Mouse (Mus musculus) limb, embryonic 14.5 days (tissue): ENCODE data around the gene Tdp2. TPM values are rescaled to one million over a fixed set of nuclear protein-coding genes. Genes with fewer than 3 reads are reported as not detected.

ENCODE experiments used
- ATAC-seq: fragments of 200-750 bp; cut with Nextera tagmentation; 2 replicates; pipeline ENCODE4 v1.8.0; 2017; ENCODE audit warnings: low read depth, moderate number of reproducible peaks, moderate TSS enrichment; ENCODE audit not compliant: low FRiP score
- DNase-seq: peaks from one replicate; pipeline ENCODE4 v3.0.0-alpha.2; 2015; ENCODE audit warnings: low spot score
- H3K27ac ChIP-seq: fragments of 300-500 bp; sonication (generic); replicated peaks from 2 replicates; pipeline ENCODE4 v1.5.1; 2014; ENCODE audit warnings: low read depth, mild to moderate bottlenecking, low read length, moderate library complexity, mixed read lengths
- H3K27me3 ChIP-seq: fragments of 300-500 bp; sonication (generic); 2 replicates; pipeline ENCODE4 v1.6.1; 2014; ENCODE audit warnings: low read length, mixed read lengths; ENCODE audit not compliant: control insufficient read depth, insufficient read depth
- H3K36me3 ChIP-seq: fragments of 300-500 bp; sonication (generic); 2 replicates; pipeline ENCODE4 v1.6.1; 2014; ENCODE audit warnings: mild to moderate bottlenecking, low read length, moderate library complexity, mixed read lengths; ENCODE audit not compliant: control insufficient read depth, insufficient read depth
- H3K4me1 ChIP-seq: fragments of 300-500 bp; sonication (generic); 2 replicates; pipeline ENCODE4 v1.6.1; 2014; ENCODE audit warnings: antibody characterized with exemption, low read length, mixed read lengths; ENCODE audit not compliant: control insufficient read depth, insufficient read depth
- H3K4me2 ChIP-seq: fragments of 300-500 bp; sonication (generic); replicated peaks from 2 replicates; pipeline ENCODE4 v1.6.1; 2014; ENCODE audit warnings: low read depth, mild to moderate bottlenecking, low read length, moderate library complexity; ENCODE audit not compliant: severe bottlenecking
- H3K4me3 ChIP-seq: fragments of 300-500 bp; sonication (generic); replicated peaks from 2 replicates; pipeline ENCODE4 v1.5.1; 2014; ENCODE audit warnings: low read length
- H3K9ac ChIP-seq: fragments of 300-500 bp; sonication (generic); 2 replicates; pipeline ENCODE4 v1.6.1; 2014; ENCODE audit warnings: mild to moderate bottlenecking, low read depth, low read length, moderate library complexity; ENCODE audit not compliant: severe bottlenecking
- H3K9me3 ChIP-seq: fragments of 300-500 bp; sonication (generic); 2 replicates; pipeline ENCODE4 v1.6.1; 2016; ENCODE audit warnings: low read length; ENCODE audit not compliant: control insufficient read depth
- POLR2A ChIP-seq: fragments of 200-500 bp; IDR thresholded peaks from 2 replicates; pipeline ENCODE4 v1.8.0; 2012; ENCODE audit warnings: inconsistent platforms, mild to moderate bottlenecking, moderate library complexity, borderline replicate concordance; ENCODE audit not compliant: insufficient read depth, insufficient read length; ENCODE audit errors: extremely low read depth
- WGBS: fragments of 180-500 bp; shearing (Covaris S2); extraction: QIAGEN DNeasy Blood & Tissue Kit; methylation state at CpG from one replicate; pipeline ENCODE4 v1.1.7; 2014; 5-methylcytosine and 5-hydroxymethylcytosine counted together
- polyA plus RNA-seq, 2 experiments: library from polyadenylated mRNA; depleted of rRNA in 1 of 2; stranded (reverse) in 1 of 2; unstranded in 1 of 2; fragments of >200 nt; fragmentation: Nextera tagmentation in 1 of 2; extraction: Ambion mirVana in 1 of 2; gene quantifications; 2 replicates each; pipeline versions ENCODE4 v1.2.1 to v1.2.3; 2012 to 2014

The Tdp2 gene
- polyA plus RNA-seq, 2 experiments = 41.5 to 66.9 TPM

DNA sequence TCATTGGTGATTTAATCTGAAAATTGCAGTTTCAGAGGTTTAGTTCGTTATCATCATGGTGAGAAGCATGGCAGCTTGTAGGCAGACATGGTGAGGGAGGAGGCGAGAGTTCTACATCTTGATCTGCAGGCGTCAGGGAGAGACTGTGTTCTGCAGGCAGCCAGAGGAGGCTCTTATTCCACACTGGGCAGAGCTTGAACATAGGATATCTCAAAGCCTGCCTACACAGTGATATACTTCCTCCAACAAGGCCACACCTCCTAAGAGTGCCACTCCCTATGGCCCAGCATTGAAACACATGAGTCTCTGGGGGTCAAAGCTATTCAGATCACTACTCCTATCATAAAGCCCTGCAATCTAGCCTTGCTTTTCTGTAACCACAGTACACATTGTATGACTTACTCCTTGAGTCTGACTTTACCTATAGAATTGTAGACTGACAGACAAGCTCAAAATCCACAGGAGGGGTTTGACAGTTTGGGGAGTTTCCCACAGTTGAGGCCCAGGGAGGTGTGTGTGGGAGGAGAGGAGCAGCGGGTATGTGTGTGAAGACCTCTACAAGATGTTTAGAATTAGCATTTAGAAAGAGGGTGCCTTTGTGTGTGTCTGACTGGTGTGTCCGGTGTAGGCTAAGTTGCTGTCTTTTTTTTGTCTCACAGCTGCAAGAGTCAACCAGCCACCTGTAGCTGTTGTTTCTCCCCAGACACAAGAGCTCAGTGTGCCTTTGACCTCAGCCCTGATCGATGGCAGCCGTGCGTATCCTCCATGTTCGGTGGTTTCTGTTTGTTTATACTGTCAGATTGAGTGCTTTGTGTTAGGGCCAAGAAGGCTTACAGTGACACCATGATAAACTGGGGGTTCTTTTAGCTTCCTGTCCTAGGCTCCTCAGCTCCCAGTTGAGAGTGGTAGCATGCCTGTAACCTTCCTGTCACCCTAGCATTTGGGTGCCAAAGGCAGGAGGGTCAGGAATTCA is 35.2 kb downstream of the Tdp2 start:
- DNase-seq (no peak), ATAC-seq (no peak)
- WGBS = 73% methylated on average over 9 of the region's 9 CpGs
- TF ChIP-seq POLR2A = no peak
- no peak overlapping the region for H3K27ac ChIP-seq
- H3K4me1 ChIP-seq = peaks cover 2% of the 10 kb centered on the region; the same call in 1 of the 2 replicates
- H3K36me3 ChIP-seq = no peaks in the 10 kb centered on the region
- no peaks in the 10 kb centered on the region for H3K27me3 ChIP-seq
- no peaks in the 10 kb centered on the region for H3K9me3 ChIP-seq
- no peak overlapping the region for H3K4me2 ChIP-seq
- H3K9ac ChIP-seq = no peak overlapping the region
- no peak overlapping the region for H3K4me3 ChIP-seq

DNA sequence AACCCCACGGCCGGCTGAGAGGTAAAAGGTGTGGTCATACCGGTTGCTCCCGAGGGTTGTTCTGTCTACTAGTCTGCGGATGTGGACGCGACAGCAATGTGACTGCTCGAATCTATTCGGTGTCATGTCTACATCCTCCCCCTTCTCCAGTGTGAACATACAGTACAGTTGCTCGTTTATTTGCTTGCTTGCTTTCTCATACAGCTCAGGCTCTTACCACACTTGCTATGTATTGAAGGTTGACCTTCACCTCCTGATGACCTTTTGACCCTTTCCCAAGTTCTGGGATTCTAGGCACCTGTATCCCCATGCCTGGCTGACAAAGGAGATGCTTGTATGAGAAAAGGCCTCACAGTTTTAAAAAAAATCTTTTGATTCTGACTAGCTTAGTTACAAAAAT is 36.3 kb downstream of the Tdp2 start:
- Histone ChIP-seq H3K27me3 (no peaks in the 10 kb centered on the region), H3K9ac (no peak overlapping the region), H3K9me3 (no peaks in the 10 kb centered on the region), H3K36me3 (no peaks in the 10 kb centered on the region), H3K27ac (no peak overlapping the region), H3K4me1 (no peaks in the 10 kb centered on the region), H3K4me3 (no peak overlapping the region), H3K4me2 (no peak overlapping the region)
- no peak for ATAC-seq
- WGBS = 91% methylated on average over 10 of the region's 10 CpGs
- TF ChIP-seq POLR2A = no peak
- DNase-seq = no peak

DNA sequence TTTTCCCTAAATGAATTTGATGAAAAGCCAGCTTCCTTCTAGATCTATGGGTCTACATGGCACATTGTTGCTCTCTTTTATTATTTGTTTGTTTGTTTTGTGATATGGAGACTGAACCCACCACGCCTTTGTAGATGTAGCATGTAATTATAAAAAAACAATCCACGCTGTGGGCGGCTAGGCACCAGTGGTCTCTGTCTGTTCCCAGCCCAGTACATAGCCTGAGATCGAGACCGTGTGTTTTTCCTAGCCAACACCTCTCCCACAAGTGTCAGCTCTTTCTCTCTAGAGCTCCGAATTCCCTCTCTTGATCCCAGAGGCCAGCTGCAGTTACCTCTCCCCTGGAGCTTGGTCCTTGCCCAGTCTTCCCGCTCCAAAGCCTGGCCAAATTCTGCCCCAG is 36.8 kb downstream of the Tdp2 start:
- no peak for TF ChIP-seq POLR2A
- no peaks in the 10 kb centered on the region for H3K27me3 ChIP-seq
- no peak overlapping the region for H3K4me3 ChIP-seq
- WGBS = 90% methylated on average over 7 of the region's 7 CpGs
- no peaks in the 10 kb centered on the region for H3K36me3 ChIP-seq
- ATAC-seq = no peak
- no peak overlapping the region for H3K9ac ChIP-seq
- H3K4me2 ChIP-seq = no peak overlapping the region
- H3K27ac ChIP-seq = no peak overlapping the region
- H3K9me3 ChIP-seq = no peaks in the 10 kb centered on the region
- DNase-seq = no peak
- no peaks in the 10 kb centered on the region for H3K4me1 ChIP-seq

DNA sequence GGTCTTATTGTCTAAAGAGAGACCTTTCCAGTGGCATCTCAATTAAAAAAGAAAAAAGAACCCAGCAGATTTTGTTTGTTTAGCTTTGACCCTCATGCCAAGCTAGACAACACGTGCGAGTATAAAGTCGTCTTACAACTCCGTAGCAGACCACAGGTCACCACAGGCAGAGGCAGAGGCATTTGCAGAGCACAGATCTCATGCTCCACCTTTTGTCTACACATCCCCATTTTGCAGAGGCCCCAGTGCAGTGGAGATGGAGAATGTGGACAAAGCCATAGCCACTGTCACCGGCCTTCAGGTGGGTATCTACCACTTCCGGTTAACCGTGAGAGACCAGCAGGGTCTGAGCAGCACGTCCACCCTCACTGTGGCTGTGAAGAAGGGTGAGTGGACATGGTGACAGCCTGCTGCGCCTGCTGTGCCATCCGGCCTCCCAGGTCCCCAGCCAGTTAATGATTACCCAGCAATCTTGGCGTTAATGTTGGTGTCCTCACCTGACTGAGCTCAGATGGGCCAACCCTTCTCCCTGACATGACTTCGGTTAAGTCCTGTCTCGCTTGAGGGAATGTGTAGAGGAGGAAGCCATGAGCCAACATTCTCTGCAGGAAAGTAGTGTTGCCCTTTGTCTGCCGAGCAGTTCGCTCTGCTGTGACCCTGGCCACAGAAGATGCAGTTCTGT is 48.0 kb downstream of the Tdp2 start:
- no peaks in the 10 kb centered on the region for H3K27me3 ChIP-seq
- TF ChIP-seq POLR2A = no peak
- no peak overlapping the region for H3K4me2 ChIP-seq
- no peaks in the 10 kb centered on the region for H3K9me3 ChIP-seq
- no peak for ATAC-seq
- H3K4me1 ChIP-seq = no peaks in the 10 kb centered on the region
- 92% methylated on average over 15 of the region's 15 CpGs for whole genome bisulfite sequencing
- no peaks in the 10 kb centered on the region for H3K36me3 ChIP-seq
- no peak overlapping the region for H3K9ac ChIP-seq
- H3K4me3 ChIP-seq = no peak overlapping the region
- no peak for DNase-seq
- H3K27ac ChIP-seq = no peak overlapping the region

DNA sequence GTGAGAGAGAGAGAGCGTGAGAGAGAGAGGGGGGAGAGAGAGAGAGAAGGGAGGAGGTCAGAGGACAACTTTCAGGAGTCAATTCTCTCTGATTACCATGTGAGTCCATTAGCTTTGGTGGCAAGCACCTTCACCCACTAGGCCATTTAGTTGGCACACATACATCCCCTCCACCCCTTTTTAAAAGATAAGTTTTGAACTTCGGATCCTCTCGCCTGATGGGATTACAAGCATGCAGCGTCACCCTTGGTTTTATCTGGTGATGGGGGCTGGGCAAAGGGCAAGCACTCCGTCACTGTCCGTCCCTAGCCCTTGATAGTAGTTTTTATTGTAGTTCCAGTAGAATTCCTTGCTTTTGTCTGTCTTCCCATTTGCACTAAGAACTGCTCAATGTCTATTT is 48.7 kb downstream of the Tdp2 start:
- Histone ChIP-seq H3K9me3 (no peaks in the 10 kb centered on the region; the same call in 1 of the 2 replicates), H3K36me3 (no peaks in the 10 kb centered on the region), H3K4me1 (no peaks in the 10 kb centered on the region), H3K27ac (no peak overlapping the region), H3K27me3 (no peaks in the 10 kb centered on the region), H3K4me3 (no peak overlapping the region), H3K9ac (no peak overlapping the region), H3K4me2 (no peak overlapping the region)
- DNase-seq (no peak), ATAC-seq (no peak)
- TF ChIP-seq POLR2A = no peak
- WGBS = 86% methylated on average over 6 of the region's 6 CpGs
